Mouse (Mus musculus) myocyte (in vitro differentiated cells): ENCODE measurements around the gene Tspan11.

ENCODE experiments used
- E2F4 ChIP-seq: IDR thresholded peaks from one replicate; pipeline ENCODE4 v1.6.1; 2011; ENCODE audit warnings: mild to moderate bottlenecking, control low read depth, moderate library complexity; ENCODE audit not compliant: insufficient read depth
- MAX ChIP-seq: IDR thresholded peaks from one replicate; pipeline ENCODE4 v1.6.1; 2011; ENCODE audit warnings: low read depth, mild to moderate bottlenecking, control low read depth
- MYOD1 ChIP-seq, 3 experiments: IDR thresholded peaks; one replicate each; pipeline ENCODE4 v1.6.1; 2011; ENCODE audit warnings: control low read depth in 2 of 3, low read depth in 2 of 3, mild to moderate bottlenecking in 2 of 3, moderate library complexity in 1 of 3; ENCODE audit not compliant: insufficient read length in 2 of 3, control insufficient read depth in 1 of 3
- MYOG ChIP-seq, 3 experiments: IDR thresholded peaks; one replicate each; pipeline ENCODE4 v1.6.1; 2011; ENCODE audit warnings: control low read depth in 2 of 3, low read depth in 2 of 3, mild to moderate bottlenecking in 2 of 3; ENCODE audit not compliant: insufficient read length in 2 of 3, control insufficient read depth in 1 of 3, insufficient read depth in 1 of 3
- POLR2A ChIP-seq: IDR thresholded peaks from one replicate; pipeline ENCODE4 v1.6.1; 2011; ENCODE audit warnings: low read depth, mild to moderate bottlenecking, control low read depth, moderate library complexity; ENCODE audit not compliant: insufficient read length
- POLR2AphosphoS2 ChIP-seq: IDR thresholded peaks from one replicate; pipeline ENCODE4 v1.6.1; 2011; ENCODE audit warnings: low read depth, control low read depth; ENCODE audit not compliant: insufficient read length
- REST ChIP-seq: IDR thresholded peaks from one replicate; pipeline ENCODE4 v1.6.1; 2011; ENCODE audit warnings: mild to moderate bottlenecking, control low read depth, moderate library complexity; ENCODE audit not compliant: insufficient read depth, insufficient read length
- TCF12 ChIP-seq: IDR thresholded peaks from one replicate; pipeline ENCODE4 v1.6.1; 2011; ENCODE audit warnings: mild to moderate bottlenecking, control low read depth; ENCODE audit not compliant: poor library complexity, insufficient read depth, severe bottlenecking
- USF1 ChIP-seq: IDR thresholded peaks from one replicate; pipeline ENCODE4 v1.6.1; 2011; ENCODE audit warnings: low read depth, mild to moderate bottlenecking, control low read depth, moderate library complexity

DNA sequence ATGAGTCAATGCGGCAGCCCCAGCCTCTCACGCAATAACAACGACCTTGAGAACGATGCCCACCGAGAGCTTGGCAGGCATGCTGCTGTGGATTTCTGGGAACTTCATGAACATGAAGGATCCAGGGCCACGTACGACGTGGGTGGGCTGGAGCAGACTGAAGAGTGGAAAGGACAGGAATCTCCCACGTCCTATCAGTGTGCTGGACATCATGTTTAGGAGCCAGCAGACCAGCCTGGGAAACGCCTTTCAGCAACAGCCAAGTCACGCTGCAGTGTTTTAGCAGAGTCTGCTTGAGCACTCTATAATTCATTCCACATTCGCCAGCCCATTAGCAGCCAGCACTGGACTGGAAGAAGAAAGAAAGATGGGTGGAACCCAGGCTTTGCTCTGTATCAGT is 10.4 kb upstream of the Tspan11 start:
- TF ChIP-seq POLR2A (no peak), E2F4 (no peak), USF1 (no peak), REST (no peak), MAX (no peak), TCF12 (no peak), MYOD1 (IDR thresholded peaks at IDR 0.05; ENCODE audit: control insufficient read depth in 1 of 3, insufficient read length in 2 of 3, low read depth in 2 of 3) (no peak), MYOG (IDR thresholded peaks at IDR 0.05; ENCODE audit: control insufficient read depth in 1 of 3, insufficient read depth in 1 of 3, insufficient read length in 2 of 3, low read depth in 2 of 3) (no peak), POLR2AphosphoS2 (no peak)
